Mouse (Mus musculus): Measurements from ENCODE around the gene Cc2d1a.

Gene Cc2d1a

GRCm38 (mm10) chr8:84104221-84104620 is 43.5 kb downstream of the Cc2d1a start:
- DNase-seq = peak; percentile 75 to 81

GRCm38 (mm10) chr8:84103601-84104000 is 44.1 kb downstream of the Cc2d1a start:
- DNase-seq = peak; percentile 66 to 81

GRCm38 (mm10) chr8:84101476-84102270 is 46.1 kb downstream of the Cc2d1a start:
- DNase-seq = no peak

DNA sequence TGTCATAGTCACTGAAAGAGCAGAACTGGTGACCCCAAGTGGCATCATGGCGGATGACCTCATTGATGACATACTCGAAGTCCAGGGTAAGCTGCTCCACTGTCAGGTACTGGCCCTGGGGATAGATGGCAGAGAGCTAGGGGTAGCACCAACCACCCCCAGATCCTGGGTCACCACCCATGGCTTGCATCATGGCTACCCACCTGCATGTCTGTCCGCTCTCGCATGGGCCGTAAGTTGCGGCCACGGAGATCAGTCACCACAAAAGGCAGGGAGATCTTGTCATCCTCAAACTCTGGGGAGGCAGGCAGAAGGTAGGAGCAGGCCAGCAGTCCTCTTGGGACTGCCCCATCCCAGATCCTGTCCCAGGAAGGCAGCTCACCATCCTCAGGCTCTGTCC is 49.4 kb downstream of the Cc2d1a start:
- DNase-seq = no peak

- no peak for DNase-seq
Observed at GRCm38 (mm10) chr8:84096061-84096460, 51.7 kb downstream of the Cc2d1a start.

DNA sequence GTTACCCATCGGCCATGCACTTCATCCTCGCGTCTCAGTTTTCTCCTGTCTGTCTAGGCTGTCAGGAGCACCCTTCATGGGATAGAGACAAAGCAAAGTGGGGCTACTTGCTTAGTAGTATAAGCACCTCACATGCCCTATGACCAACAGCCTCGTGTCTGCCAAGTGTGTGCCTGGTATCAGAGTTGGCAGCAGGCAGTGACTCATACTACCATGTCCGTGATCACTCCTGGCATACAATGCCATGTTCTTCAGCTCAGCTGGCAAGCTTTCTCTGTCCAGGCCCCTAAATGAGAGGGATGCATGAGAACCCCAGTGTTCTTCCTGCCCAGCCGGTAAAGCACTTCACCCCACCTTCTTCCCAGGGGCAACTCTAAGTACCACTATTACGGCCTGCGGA is 57.2 kb downstream of the Cc2d1a start:
- DNase-seq = no peak

DNA sequence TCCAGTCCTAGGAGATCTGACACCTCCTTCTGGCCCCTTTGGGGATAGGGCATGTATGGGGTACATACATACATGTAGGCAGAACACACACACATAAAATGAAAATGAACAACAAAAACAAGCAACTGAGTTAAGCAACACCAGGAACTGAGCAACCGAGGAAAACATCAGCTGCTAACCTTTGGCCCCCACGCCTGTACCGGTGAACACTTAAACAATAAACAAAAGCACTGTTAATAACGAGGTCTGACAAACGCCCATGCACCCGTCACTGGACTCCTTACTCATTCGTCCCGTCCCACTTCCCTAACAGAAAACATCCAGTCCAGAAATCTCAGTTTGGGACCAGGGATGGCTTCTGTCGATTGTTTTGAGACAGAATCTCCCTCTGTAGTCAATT is 58.5 kb downstream of the Cc2d1a start:
- no peak for DNase-seq

DNA sequence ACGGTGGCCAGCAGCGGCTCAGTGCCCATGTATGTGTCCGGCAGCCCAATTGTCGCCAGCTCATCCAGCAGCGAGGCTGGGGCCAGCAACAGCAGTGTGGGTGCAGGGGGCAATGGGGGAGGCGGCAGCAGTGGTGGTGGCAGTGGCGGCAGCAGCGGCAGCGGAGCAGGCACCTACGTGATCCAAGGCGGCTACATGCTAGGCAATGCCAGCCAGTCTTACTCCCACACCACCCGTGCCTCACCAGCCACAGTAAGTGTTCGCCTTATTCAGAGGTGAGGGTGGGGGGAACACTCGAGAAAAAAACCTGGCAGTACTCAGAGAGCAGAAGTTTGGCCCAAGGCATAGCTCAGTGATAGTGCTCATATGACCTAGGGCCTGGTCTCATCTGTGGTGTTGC is 59.9 kb downstream of the Cc2d1a start:
- no peak for DNase-seq

DNA sequence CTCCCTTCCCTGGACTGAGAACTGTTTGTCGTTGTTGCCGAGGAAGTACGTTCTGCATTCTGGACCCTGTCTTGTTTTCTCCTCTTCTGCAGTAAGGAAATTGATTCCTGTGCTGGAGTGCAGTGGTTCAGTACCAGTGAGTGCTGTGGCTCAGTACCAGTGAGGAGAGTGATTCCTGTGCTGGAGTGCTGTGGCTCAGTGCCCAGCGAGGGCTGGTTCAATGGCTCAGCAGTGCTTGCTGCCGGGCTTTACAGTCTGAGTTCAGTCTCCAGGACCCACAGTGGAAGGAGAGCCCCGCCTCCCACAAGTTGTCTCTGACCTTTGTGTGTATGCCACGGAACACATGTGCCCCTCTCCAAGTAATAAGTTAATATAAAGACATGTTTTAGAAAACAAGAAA is 60.6 kb downstream of the Cc2d1a start:
- DNase-seq = no peak

GRCm38 (mm10) chr8:84084341-84085115 is 63.2 kb downstream of the Cc2d1a start:
- DNase-seq = no peak

GRCm38 (mm10) chr8:84083829-84084241 is 63.9 kb downstream of the Cc2d1a start:
- peak in 1 of 2 experiments; percentile 38 for DNase-seq

Data from cerebellum, postnatal 14 days (tissue).